In the genomic region with DNA sequence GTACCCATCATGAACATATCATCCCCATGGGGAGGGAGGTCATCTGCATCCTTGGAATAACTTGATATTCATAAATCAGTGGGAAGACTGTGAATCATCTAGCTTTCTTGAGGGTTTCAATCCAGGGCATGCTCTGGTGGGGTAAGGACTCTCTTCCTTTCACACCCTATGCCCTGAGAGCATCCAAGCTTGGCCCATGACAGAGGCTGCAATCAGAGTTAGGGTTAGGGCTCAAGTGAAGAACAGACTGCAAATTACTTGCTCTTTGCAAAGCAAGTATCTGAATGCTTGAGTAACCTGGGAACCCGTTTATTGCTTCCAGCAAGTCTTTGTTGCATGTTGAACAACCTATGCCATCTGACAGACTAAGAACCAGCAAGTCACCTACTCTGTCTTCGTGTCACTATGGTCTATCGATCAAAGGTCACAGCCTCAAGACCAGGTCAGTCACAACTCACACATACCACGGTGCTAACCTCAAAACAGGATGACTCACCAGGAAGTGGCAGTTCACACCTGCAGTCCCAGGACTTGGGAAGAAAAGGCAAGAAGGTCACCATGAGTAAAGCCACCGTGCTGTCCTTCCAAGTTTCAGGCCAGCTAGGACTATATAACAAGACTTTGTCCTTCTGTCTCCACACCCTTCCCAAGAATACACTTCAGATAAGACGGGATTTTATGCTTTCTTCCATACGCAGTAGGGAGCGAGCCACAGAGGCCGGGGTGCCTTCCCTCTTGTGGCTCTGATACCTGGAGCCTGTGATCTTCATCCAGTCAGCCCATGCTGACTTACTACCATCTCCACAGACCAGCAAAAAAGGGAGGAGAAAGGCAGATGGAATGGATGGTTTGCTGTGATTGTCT, we compare ENCODE assay signal across 21 mouse cellular contexts.
A peak's percentile ranks its signal among the peaks of the same experiment; 100 is the strongest.
DNase-seq lines count a peak whose midpoint lies in the region; ATAC-seq and TF ChIP-seq lines count a peak whose summit lies in the region.
"Had no signal": no experiment of that assay in that cellular context is flagged by ENCODE, and none has a peak within 500 bp of the region (broad histone marks: within the 10 kb centered on the region; RNA-seq: fewer than 3 reads in every experiment).

No protein-coding gene starts in this region.

- no peak for ATAC-seq in midbrain, embryonic 11.5 days (ENCODE audit: low FRiP score)
- no peak for ATAC-seq in midbrain, postnatal 0 days (ENCODE audit: low FRiP score)
- peak; percentile 66 for ATAC-seq in intestine, embryonic 15.5 days
- ATAC-seq: CD4-positive, CD25-positive, alpha-beta regulatory T cell, adult 4 months; forebrain, embryonic 13.5 days; forebrain, postnatal 0 days; inflammation-experienced regulatory T-cells, adult 6 months had no signal

- TF ChIP-seq CTCF in midbrain, postnatal 0 days (IDR thresholded peaks at IDR 0.05): no peak

- H3K27ac ChIP-seq in midbrain, embryonic 11.5 days (ENCODE audit: low read depth, low read length): no peak overlapping the region
- no peak overlapping the region for H3K27ac ChIP-seq in midbrain, postnatal 0 days (ENCODE audit: low read depth, low read length)
- H3K27ac ChIP-seq in intestine, embryonic 15.5 days: no peak overlapping the region
- H3K27ac ChIP-seq: embryonic facial prominence, embryonic 13.5 days; forebrain, embryonic 13.5 days; hindbrain, embryonic 15.5 days had no signal

- H3K4me3 ChIP-seq in midbrain, embryonic 11.5 days (ENCODE audit: low read depth, low read length): no peak overlapping the region
- H3K4me3 ChIP-seq in midbrain, postnatal 0 days (ENCODE audit: low read depth, low read length): no peak overlapping the region
- no peak overlapping the region for H3K4me3 ChIP-seq in intestine, embryonic 15.5 days (replicated peaks)
- H3K4me3 ChIP-seq: embryonic facial prominence, embryonic 13.5 days; forebrain, embryonic 13.5 days; heart, embryonic 12.5 days; hindbrain, embryonic 15.5 days had no signal

- no peaks in the 10 kb centered on the region for H3K27me3 ChIP-seq in midbrain, embryonic 11.5 days (ENCODE audit: control insufficient read depth, insufficient read depth, low read length)
- H3K27me3 ChIP-seq in midbrain, postnatal 0 days (ENCODE audit: insufficient read depth, low read length): no peaks in the 10 kb centered on the region
- H3K27me3 ChIP-seq in intestine, embryonic 15.5 days (replicated peaks): no peaks in the 10 kb centered on the region
- H3K27me3 ChIP-seq: embryonic facial prominence, embryonic 13.5 days; forebrain, embryonic 13.5 days; heart, embryonic 12.5 days; hindbrain, embryonic 15.5 days had no signal

- H3K4me1 ChIP-seq in midbrain, embryonic 11.5 days (ENCODE audit: control insufficient read depth, insufficient read depth, low read length): 0 out of 2 replicates have a peak, but pooled peaks cover 2% of the 10 kb centered on the region
- no peaks in the 10 kb centered on the region for H3K4me1 ChIP-seq in midbrain, postnatal 0 days (ENCODE audit: insufficient read depth, low read length)
- H3K4me1 ChIP-seq in intestine, embryonic 15.5 days (replicated peaks): peaks cover 6% of the 10 kb centered on the region; the same call in 1 of the 2 replicates
- H3K4me1 ChIP-seq: forebrain, embryonic 13.5 days had no signal

- DNase-seq in midbrain, embryonic 11.5 days (ENCODE audit: low spot score, missing footprints): peak; percentile 77
- no peak for DNase-seq in midbrain, postnatal 0 days (ENCODE audit: low spot score)
- DNase-seq in natural killer cell, adult 2 months (ENCODE audit: low spot score in 2 of 2): peak; percentile 63 to 81
- no peak for DNase-seq in gastrocnemius, postnatal 25 days
- no peak for DNase-seq in layer of hippocampus, adult 9-11 months
- DNase-seq in embryo, embryonic 11 days: no peak
- DNase-seq: adrenal gland, postnatal 10 days; B cell, adult 2 months; cerebellum, adult 11 months; cerebellum, adult 9-10 months; cerebellum, postnatal 25 days; forebrain, postnatal 0 days; gastrocnemius, postnatal 14 days had no signal

- no peaks in the 10 kb centered on the region for H3K36me3 ChIP-seq in midbrain, embryonic 11.5 days (ENCODE audit: control insufficient read depth, insufficient read depth, low read length)
- H3K36me3 ChIP-seq in midbrain, postnatal 0 days (ENCODE audit: insufficient read depth, low read length): no peaks in the 10 kb centered on the region
- H3K36me3 ChIP-seq in intestine, embryonic 15.5 days: no peaks in the 10 kb centered on the region
- H3K36me3 ChIP-seq: embryonic facial prominence, embryonic 13.5 days; G1E; heart, embryonic 12.5 days; hindbrain, embryonic 15.5 days had no signal

- WGBS in midbrain, embryonic 11.5 days: 88% methylated on average over 9 of the region's 9 CpGs
- WGBS in midbrain, postnatal 0 days: 90% methylated on average over 9 of the region's 9 CpGs
- 66% methylated on average over 9 of the region's 9 CpGs for WGBS in intestine, embryonic 15.5 days

- no peak overlapping the region for H3K4me2 ChIP-seq in midbrain, embryonic 11.5 days
- no peak overlapping the region for H3K4me2 ChIP-seq in midbrain, postnatal 0 days (ENCODE audit: low read depth, low read length, poor library complexity, severe bottlenecking)
- H3K4me2 ChIP-seq in intestine, embryonic 15.5 days (replicated peaks): no peak overlapping the region
- H3K4me2 ChIP-seq: embryonic facial prominence, embryonic 13.5 days; forebrain, embryonic 13.5 days; heart, embryonic 12.5 days; hindbrain, embryonic 15.5 days had no signal

- H3K9me3 ChIP-seq in midbrain, embryonic 11.5 days (ENCODE audit: control insufficient read depth, low read length): no peaks in the 10 kb centered on the region; the same call in 1 of the 2 replicates
- no peaks in the 10 kb centered on the region for H3K9me3 ChIP-seq in midbrain, postnatal 0 days (ENCODE audit: low read length)
- no peaks in the 10 kb centered on the region for H3K9me3 ChIP-seq in intestine, embryonic 15.5 days
- H3K9me3 ChIP-seq: forebrain, embryonic 13.5 days; hindbrain, embryonic 15.5 days had no signal

- H3K9ac ChIP-seq in midbrain, embryonic 11.5 days (ENCODE audit: low read length): no peak overlapping the region
- H3K9ac ChIP-seq in midbrain, postnatal 0 days (replicated peaks; ENCODE audit: low read length, poor library complexity, severe bottlenecking): no peak overlapping the region
- no peak overlapping the region for H3K9ac ChIP-seq in intestine, embryonic 15.5 days
- H3K9ac ChIP-seq: embryonic facial prominence, embryonic 13.5 days; forebrain, embryonic 13.5 days; forebrain, postnatal 0 days; heart, embryonic 12.5 days; hindbrain, embryonic 15.5 days had no signal

Comparison
In these comparisons a context has a peak if more than half of its experiments do, and no peak if none do; other contexts are left out.
1. DNase-seq: peak in midbrain, embryonic 11.5 days (single experiment) and natural killer cell, adult 2 months (2 of 2); none in midbrain, postnatal 0 days (single experiment), gastrocnemius, postnatal 25 days (single experiment), layer of hippocampus, adult 9-11 months (single experiment) and embryo, embryonic 11 days (single experiment).